Mouse (Mus musculus) common myeloid progenitor, adult 5-6 weeks (primary cell): ENCODE measurements around the gene Rapgef4. TPM values are rescaled to one million over a fixed set of nuclear protein-coding genes. Genes with fewer than 3 reads are reported as not detected.
A peak's percentile ranks its signal among the peaks of the same experiment; 100 is the strongest.

Source experiments
- ATAC-seq: replicated peaks from 2 replicates; pipeline ENCODE4 v1.8.0; 2016; ENCODE audit warnings: low read depth, mild to moderate bottlenecking, moderate TSS enrichment, inconsistent platforms; ENCODE audit not compliant: poor library complexity, severe bottlenecking
- total RNA-seq: library from RNA; stranded (forward); fragments of 200-1000, 187-1606 nt; gene quantifications from 2 replicates; pipeline ENCODE4 v1.2.3, GENCODE M21; 2017

Gene Rapgef4
- 0.34 and 0.64 TPM in 2 replicates for total RNA-seq

GRCm38 (mm10) chr2:71980771-71981342 lies at the start of gene Rapgef4:
Gene Rapgef4 (plus strand): TSS chr2:71981240.
- ATAC-seq, result 0 out of 2 replicates have a peak, but pooled peaks have one; percentile 8

- no peak for ATAC-seq
Observed at GRCm38 (mm10) chr2:71934046-71934445, 47.0 kb upstream of the Rapgef4 start.

GRCm38 (mm10) chr2:71936711-71937110 lies 44.3 kb upstream of the Rapgef4 start:
- ATAC-seq, result no peak

- ATAC-seq, result no peak
Observed at GRCm38 (mm10) chr2:71937649-71938308, 43.3 kb upstream of the Rapgef4 start.

GRCm38 (mm10) chr2:71938716-71939393 lies 42.2 kb upstream of the Rapgef4 start:
- no peak for ATAC-seq

GRCm38 (mm10) chr2:71941005-71941720 lies 39.9 kb upstream of the Rapgef4 start:
- ATAC-seq, result no peak

- no peak for ATAC-seq
Observed at GRCm38 (mm10) chr2:71941721-71942087, 39.3 kb upstream of the Rapgef4 start.

- no peak for ATAC-seq
Observed at GRCm38 (mm10) chr2:71951212-71951611, 29.8 kb upstream of the Rapgef4 start.

- ATAC-seq, result peak; percentile 52; the same call in 1 of the 2 replicates
Observed at GRCm38 (mm10) chr2:71955637-71956036, 25.4 kb upstream of the Rapgef4 start.

GRCm38 (mm10) chr2:71956463-71956862 lies 24.6 kb upstream of the Rapgef4 start:
- ATAC-seq, result no peak

GRCm38 (mm10) chr2:71957951-71958350 lies 23.1 kb upstream of the Rapgef4 start:
- ATAC-seq, result no peak

GRCm38 (mm10) chr2:71958393-71958792 lies 22.6 kb upstream of the Rapgef4 start:
- ATAC-seq, result no peak

GRCm38 (mm10) chr2:71964216-71964615 lies 16.8 kb upstream of the Rapgef4 start:
- ATAC-seq, result no peak

GRCm38 (mm10) chr2:71965476-71965875 lies 15.6 kb upstream of the Rapgef4 start:
- peak; percentile 77 for ATAC-seq

GRCm38 (mm10) chr2:71966737-71967136 lies 14.3 kb upstream of the Rapgef4 start:
- no peak for ATAC-seq

GRCm38 (mm10) chr2:71967855-71968254 lies 13.2 kb upstream of the Rapgef4 start:
- ATAC-seq, result no peak

- ATAC-seq, result no peak
Observed at GRCm38 (mm10) chr2:71973646-71974045, 7.4 kb upstream of the Rapgef4 start.

- ATAC-seq, result no peak
Observed at GRCm38 (mm10) chr2:71974143-71974846, 6.7 kb upstream of the Rapgef4 start.

GRCm38 (mm10) chr2:71979981-71980380 lies 1.1 kb upstream of the Rapgef4 start:
- no peak for ATAC-seq

- no peak for ATAC-seq
Observed at GRCm38 (mm10) chr2:71981343-71981851, 357 bp downstream of the Rapgef4 start.
